Mouse (Mus musculus) CH12.LX (cell line): ENCODE measurements around the gene Olfr1394. TPM values are rescaled to one million over a fixed set of nuclear protein-coding genes. Genes with fewer than 3 reads are reported as not detected.

ENCODE experiments used
- DNase-seq: peaks from one replicate; pipeline ENCODE4 v3.0.0-alpha.2; 2013; ENCODE audit errors: extremely low read depth
- H3K27ac ChIP-seq: 2 replicates; pipeline ENCODE4 v1.5.1; 2012; ENCODE audit warnings: low read depth, mild to moderate bottlenecking, control low read depth, moderate library complexity; ENCODE audit not compliant: insufficient read depth
- H3K27me3 ChIP-seq: replicated peaks from 2 replicates; pipeline ENCODE3; 2012; ENCODE audit warnings: inconsistent platforms
- H3K36me3 ChIP-seq, 2 experiments: replicated peaks in 1 of 2; 2 replicates each; pipeline versions ENCODE3 to v1.6.1; 2012; ENCODE audit warnings: inconsistent platforms in 1 of 2, low read length in 1 of 2, mild to moderate bottlenecking in 1 of 2, mixed read lengths in 1 of 2, moderate library complexity in 1 of 2; ENCODE audit not compliant: control insufficient read depth in 1 of 2, insufficient read depth in 1 of 2
- H3K4me1 ChIP-seq, 2 experiments: 2 replicates each; pipeline ENCODE4 v1.6.1; 2012; ENCODE audit warnings: inconsistent platforms in 1 of 2, moderate library complexity in 1 of 2; ENCODE audit not compliant: insufficient read depth in 2 of 2, control insufficient read depth in 1 of 2
- H3K4me2 ChIP-seq: 2 replicates; pipeline ENCODE4 v1.6.1; 2012; ENCODE audit warnings: low read depth, mild to moderate bottlenecking, control low read depth; ENCODE audit not compliant: poor library complexity, insufficient read depth, severe bottlenecking
- H3K4me3 ChIP-seq, 3 experiments: fragments of 150-350 bp in 1 of 3; sonication (generic) in 1 of 3; replicated peaks in 1 of 3; 2 replicates each; pipeline versions ENCODE3 to v1.5.1; 2011 to 2012; ENCODE audit warnings: low read depth in 2 of 3, low read length in 2 of 3, mild to moderate bottlenecking in 2 of 3, moderate library complexity in 2 of 3, control low read depth in 1 of 3, improper control_type of control experiment in 1 of 3, inconsistent platforms in 1 of 3, mixed read lengths in 1 of 3; ENCODE audit not compliant: poor library complexity in 1 of 3
- H3K79me2 ChIP-seq: replicated peaks from 2 replicates; pipeline ENCODE4 v1.6.1; 2012; ENCODE audit warnings: mild to moderate bottlenecking, moderate library complexity; ENCODE audit not compliant: control insufficient read depth, poor library complexity, insufficient read depth, severe bottlenecking; ENCODE audit errors: extremely low read depth
- H3K9ac ChIP-seq: 2 replicates; pipeline ENCODE4 v1.6.1; 2012; ENCODE audit warnings: low read depth, mild to moderate bottlenecking, control low read depth, moderate library complexity; ENCODE audit not compliant: insufficient read depth
- H3K9me3 ChIP-seq: replicated peaks from 2 replicates; pipeline ENCODE3; 2012; ENCODE audit warnings: low read length, inconsistent platforms, mixed read lengths
- BHLHE40 ChIP-seq: IDR thresholded peaks from 2 replicates; pipeline ENCODE4 v1.6.1; 2011; ENCODE audit warnings: mild to moderate bottlenecking, low read depth, low read length, improper control_type of control experiment
- CHD1 ChIP-seq: IDR thresholded peaks from 2 replicates; pipeline ENCODE4 v1.6.1; 2012; ENCODE audit warnings: low read depth, low read length, improper control_type of control experiment, inconsistent platforms
- CHD2 ChIP-seq: IDR thresholded peaks from 2 replicates; pipeline ENCODE4 v1.6.1; 2011; ENCODE audit warnings: low read length, improper control_type of control experiment
- CTCF ChIP-seq, 2 experiments: IDR thresholded peaks in 1 of 2; conservative IDR thresholded peaks in 1 of 2; 2 replicates each; pipeline ENCODE4 v1.5.1; 2011 to 2012; ENCODE audit warnings: low read depth in 2 of 2, low read length in 2 of 2, improper control_type of control experiment in 1 of 2, inconsistent platforms in 1 of 2, mild to moderate bottlenecking in 1 of 2, moderate library complexity in 1 of 2
- E2F4 ChIP-seq: IDR thresholded peaks from 2 replicates; pipeline ENCODE4 v1.6.1; 2011; ENCODE audit warnings: low read depth, low read length, improper control_type of control experiment; ENCODE audit not compliant: insufficient replicate concordance
- ELF1 ChIP-seq: IDR thresholded peaks from 2 replicates; pipeline ENCODE4 v1.6.1; 2014; ENCODE audit warnings: low read depth, mild to moderate bottlenecking, inconsistent platforms, low read length, improper control_type of control experiment
- EP300 ChIP-seq: IDR thresholded peaks from 2 replicates; pipeline ENCODE4 v1.6.1; 2011; ENCODE audit warnings: low read length, improper control_type of control experiment
- ETS1 ChIP-seq: conservative IDR thresholded peaks from 2 replicates; pipeline ENCODE4 v1.6.1; 2012; ENCODE audit warnings: low read depth, mild to moderate bottlenecking, inconsistent platforms, low read length, improper control_type of control experiment, moderate library complexity
- GABPA ChIP-seq: IDR thresholded peaks from 2 replicates; pipeline ENCODE4 v1.6.1; 2012; ENCODE audit warnings: low read depth, low read length, improper control_type of control experiment, inconsistent platforms; ENCODE audit not compliant: insufficient replicate concordance
- HCFC1 ChIP-seq: IDR thresholded peaks from 2 replicates; pipeline ENCODE4 v1.6.1; 2012; ENCODE audit warnings: low read depth, mild to moderate bottlenecking, inconsistent platforms, low read length, improper control_type of control experiment
- IRF4 ChIP-seq: IDR thresholded peaks from 2 replicates; pipeline ENCODE4 v1.6.1; 2014; ENCODE audit warnings: low read depth, mild to moderate bottlenecking, inconsistent platforms, low read length, improper control_type of control experiment
- JUN ChIP-seq: IDR thresholded peaks from 2 replicates; pipeline ENCODE4 v1.6.1; 2011; ENCODE audit warnings: low read depth, mild to moderate bottlenecking, low read length, improper control_type of control experiment, moderate library complexity; ENCODE audit not compliant: insufficient read depth
- JUND ChIP-seq: conservative IDR thresholded peaks from 2 replicates; pipeline ENCODE4 v1.6.1; 2011; ENCODE audit warnings: low read depth, low read length, improper control_type of control experiment
- KAT2A ChIP-seq: IDR thresholded peaks from 2 replicates; pipeline ENCODE4 v1.6.1; 2012; ENCODE audit warnings: low read length, improper control_type of control experiment, inconsistent platforms; ENCODE audit not compliant: insufficient replicate concordance
- MAFK ChIP-seq: IDR thresholded peaks from 2 replicates; pipeline ENCODE4 v1.6.1; 2011; ENCODE audit warnings: low read length, improper control_type of control experiment; ENCODE audit not compliant: insufficient replicate concordance
- MAX ChIP-seq: IDR thresholded peaks from 2 replicates; pipeline ENCODE4 v1.6.1; 2011; ENCODE audit warnings: low read length, improper control_type of control experiment
- MAZ ChIP-seq: IDR thresholded peaks from 2 replicates; pipeline ENCODE4 v1.6.1; 2012; ENCODE audit warnings: low read depth, mild to moderate bottlenecking, inconsistent platforms, low read length, improper control_type of control experiment, moderate library complexity
- MEF2A ChIP-seq: IDR thresholded peaks from 2 replicates; pipeline ENCODE4 v1.6.1; 2014; ENCODE audit warnings: low read depth, mild to moderate bottlenecking, inconsistent platforms, low read length, improper control_type of control experiment, borderline replicate concordance
- MXI1 ChIP-seq: IDR thresholded peaks from 2 replicates; pipeline ENCODE4 v1.6.1; 2011; ENCODE audit warnings: mild to moderate bottlenecking, low read depth, low read length, improper control_type of control experiment
- MYC ChIP-seq: IDR thresholded peaks from 2 replicates; pipeline ENCODE4 v1.6.1; 2011; ENCODE audit warnings: low read depth, mild to moderate bottlenecking, improper control_type of control experiment, low read length
- NELFE ChIP-seq: IDR thresholded peaks from 2 replicates; pipeline ENCODE4 v1.6.1; 2011; ENCODE audit warnings: low read depth, low read length, improper control_type of control experiment
- NRF1 ChIP-seq: IDR thresholded peaks from 2 replicates; pipeline ENCODE4 v1.6.1; 2014; ENCODE audit warnings: low read depth, mild to moderate bottlenecking, inconsistent platforms, low read length, improper control_type of control experiment, moderate library complexity
- PAX5 ChIP-seq: IDR thresholded peaks from 2 replicates; pipeline ENCODE4 v1.6.1; 2012; ENCODE audit warnings: low read length, inconsistent platforms, mixed read lengths
- POLR2A ChIP-seq: IDR thresholded peaks from 2 replicates; pipeline ENCODE4 v1.6.1; 2011; ENCODE audit warnings: low read depth, mild to moderate bottlenecking, improper control_type of control experiment, low read length
- POLR2AphosphoS2 ChIP-seq: IDR thresholded peaks from 2 replicates; pipeline ENCODE4 v1.6.1; 2011; ENCODE audit warnings: low read depth, low read length, improper control_type of control experiment
- RAD21 ChIP-seq: IDR thresholded peaks from 2 replicates; pipeline ENCODE4 v1.6.1; 2011; ENCODE audit warnings: low read depth, mild to moderate bottlenecking, low read length, improper control_type of control experiment, moderate library complexity
- RCOR1 ChIP-seq: conservative IDR thresholded peaks from 2 replicates; pipeline ENCODE4 v1.6.1; 2012; ENCODE audit warnings: low read depth, mild to moderate bottlenecking, inconsistent platforms, low read length, improper control_type of control experiment
- SIN3A ChIP-seq: IDR thresholded peaks from 2 replicates; pipeline ENCODE4 v1.6.1; 2012; ENCODE audit warnings: low read length, improper control_type of control experiment, inconsistent platforms
- SMC3 ChIP-seq: IDR thresholded peaks from 2 replicates; pipeline ENCODE4 v1.6.1; 2011; ENCODE audit warnings: low read depth, low read length, improper control_type of control experiment
- TBP ChIP-seq: conservative IDR thresholded peaks from 2 replicates; pipeline ENCODE4 v1.6.1; 2011; ENCODE audit warnings: low read depth, low read length, improper control_type of control experiment
- TCF12 ChIP-seq: IDR thresholded peaks from 2 replicates; pipeline ENCODE4 v1.6.1; 2014; ENCODE audit warnings: low read depth, mild to moderate bottlenecking, inconsistent platforms, low read length, improper control_type of control experiment
- UBTF ChIP-seq: IDR thresholded peaks from 2 replicates; pipeline ENCODE4 v1.6.1; 2012; ENCODE audit warnings: low read depth, mild to moderate bottlenecking, inconsistent platforms, low read length, improper control_type of control experiment, moderate library complexity
- USF1 ChIP-seq: IDR thresholded peaks from 2 replicates; pipeline ENCODE4 v1.6.1; 2014; ENCODE audit warnings: low read depth, mild to moderate bottlenecking, inconsistent platforms, low read length, improper control_type of control experiment
- USF2 ChIP-seq: conservative IDR thresholded peaks from 2 replicates; pipeline ENCODE4 v1.6.1; 2011; ENCODE audit warnings: low read depth, low read length, improper control_type of control experiment
- ZC3H11A ChIP-seq: IDR thresholded peaks from 2 replicates; pipeline ENCODE4 v1.6.1; 2012; ENCODE audit warnings: low read depth, mild to moderate bottlenecking, inconsistent platforms, low read length, improper control_type of control experiment
- ZKSCAN1 ChIP-seq: IDR thresholded peaks from 2 replicates; pipeline ENCODE4 v1.6.1; 2012; ENCODE audit warnings: low read depth, inconsistent platforms, low read length, improper control_type of control experiment, borderline replicate concordance
- ZMIZ1 ChIP-seq: IDR thresholded peaks from 2 replicates; pipeline ENCODE4 v1.6.1; 2012; ENCODE audit warnings: low read depth, mild to moderate bottlenecking, inconsistent platforms, low read length, improper control_type of control experiment
- ZNF384 ChIP-seq: IDR thresholded peaks from 2 replicates; pipeline ENCODE4 v1.6.1; 2012; ENCODE audit warnings: low read depth, low read length, improper control_type of control experiment, inconsistent platforms
- dilution Hi-C: fragments of 300-500 bp; cut with MboI; formaldehyde crosslinking; loops from 2 replicates; pipeline ENCODE4 v1.14.3; 2020; ENCODE audit warnings: low sequenced_read_pairs; ENCODE audit not compliant: extremely low pct_unique_long_range_greater_than_20kb, extremely low pct_ligation_motif_present
- in situ Hi-C: fragments of 300-500 bp; cut with MboI; formaldehyde crosslinking; loops from 3 replicates; pipeline ENCODE4 v1.14.3; 2019; ENCODE audit warnings: low sequenced_read_pairs, low pct_ligation_motif_present, low pct_unique_long_range_greater_than_20kb, mixed read lengths
- polyA plus RNA-seq: library from polyadenylated mRNA; unstranded; fragments of >175 nt; gene quantifications from 2 replicates; pipeline ENCODE4 v1.2.1, GENCODE M21; 2012; ENCODE audit warnings: low read depth; ENCODE audit not compliant: insufficient read length
- total RNA-seq, 2 experiments: library from RNA; depleted of rRNA; stranded (reverse); fragments of 300-350 nt in 1 of 2; fragments of >200 nt in 1 of 2; gene quantifications; 2 replicates each; pipeline ENCODE4 v1.2.3; 2012 to 2014

Gene Olfr1394
- total and polyA plus RNA-seq, 3 experiments = not detected

GRCm38 (mm10) chr11:49205080-49205590, 51.0 kb downstream of the Olfr1394 start:
- Histone ChIP-seq H3K36me3 (peaks cover 8 to 25% of the 10 kb centered on the region in 2 experiments), H3K27me3 (no peaks in the 10 kb centered on the region), H3K4me1 (peaks cover 5 to 69% of the 10 kb centered on the region in 2 experiments), H3K27ac (0 out of 2 replicates have a peak overlapping the region, but pooled peaks have one; percentile 11), H3K79me2 (peaks cover 41% of the 10 kb centered on the region), H3K9ac (peak overlapping the region; percentile 95), H3K4me2 (peak overlapping the region; percentile 97), H3K4me3 (peak overlapping the region; percentile 33 to 71 (median 63)), H3K9me3 (no peaks in the 10 kb centered on the region)
- peak; percentile 44 for DNase-seq
- in situ Hi-C loops (no loop called here), dilution Hi-C loops (no loop called here)
- TF ChIP-seq ETS1 (no peak; the same call in 1 of the 2 replicates), USF1 (no peak), JUN (no peak), EP300 (peak; percentile 84), RCOR1 (no peak; the same call in 1 of the 2 replicates), ZMIZ1 (no peak), MYC (0 out of 2 replicates have a peak, but pooled peaks have one; percentile 46), GABPA (no peak), CTCF (conservative IDR thresholded peaks at IDR 0.05 in 1 of 2, IDR thresholded peaks at IDR 0.05 in 1 of 2; ENCODE audit: low read depth in 2 of 2, low read length in 2 of 2) (no peak), TBP (0 out of 2 replicates have a peak, but pooled peaks have one; percentile 24), BHLHE40 (peak; percentile 61), NELFE (no peak), HCFC1 (no peak), CHD1 (no peak; the same call in none of the 2 replicates), MAZ (no peak), PAX5 (no peak), RAD21 (no peak), SMC3 (no peak; the same call in 1 of the 2 replicates), ZNF384 (no peak), IRF4 (peak; percentile 80), USF2 (no peak), MAX (no peak), SIN3A (0 out of 2 replicates have a peak, but pooled peaks have one; percentile 13), NRF1 (no peak), MEF2A (no peak), ZKSCAN1 (no peak), E2F4 (no peak), MXI1 (no peak), CHD2 (no peak), ZC3H11A (no peak), MAFK (peak; percentile 57; the same call in 1 of the 2 replicates), POLR2AphosphoS2 (no peak), UBTF (no peak), POLR2A (no peak), ELF1 (no peak), TCF12 (peak; percentile 29; the same call in 1 of the 2 replicates), JUND (peak; percentile 72), KAT2A (no peak)
